Mouse (Mus musculus): ENCODE data around the gene Add3. TPM values are rescaled to one million over a fixed set of nuclear protein-coding genes. Genes with fewer than 3 reads are reported as not detected.

Add3 gene
- total and polyA plus RNA-seq, 2 experiments from 2014 or later: 52.3 to 52.6 TPM

- DNase-seq: no peak
- no peak overlapping the region for H3K4me2 ChIP-seq (ENCODE audit: low read depth)
- TF ChIP-seq CTCF (IDR thresholded peaks at IDR 0.05; ENCODE audit: low read depth): no peak
- H3K9me3 ChIP-seq (ENCODE audit: low read length): no peaks in the 10 kb centered on the region
- no peak overlapping the region for H3K27ac ChIP-seq (ENCODE audit: low read depth, low read length)
- no peaks in the 10 kb centered on the region for H3K36me3 ChIP-seq (ENCODE audit: insufficient read depth)
- no peak overlapping the region for H3K4me3 ChIP-seq (ENCODE audit: low read depth, low read length)
- WGBS: 88% methylated on average over 1 of the region's 1 CpGs
- H3K9ac ChIP-seq: no peak overlapping the region
- H3K4me1 ChIP-seq (ENCODE audit: insufficient read depth): no peaks in the 10 kb centered on the region
- no peak for ATAC-seq
- no peaks in the 10 kb centered on the region for H3K27me3 ChIP-seq (ENCODE audit: insufficient read depth, low read length)
Observed at GRCm38 (mm10) chr19:53202116-53202515, 61.9 kb downstream of the Add3 start.

- no peaks in the 10 kb centered on the region for H3K9me3 ChIP-seq (ENCODE audit: low read length)
- TF ChIP-seq CTCF (IDR thresholded peaks at IDR 0.05; ENCODE audit: low read depth): no peak
- no peaks in the 10 kb centered on the region for H3K36me3 ChIP-seq (ENCODE audit: insufficient read depth)
- DNase-seq: no peak
- no peaks in the 10 kb centered on the region for H3K4me1 ChIP-seq (ENCODE audit: insufficient read depth)
- no peak overlapping the region for H3K4me2 ChIP-seq (ENCODE audit: low read depth)
- no peaks in the 10 kb centered on the region for H3K27me3 ChIP-seq (ENCODE audit: insufficient read depth, low read length)
- no peak overlapping the region for H3K9ac ChIP-seq
- H3K27ac ChIP-seq (ENCODE audit: low read depth, low read length): no peak overlapping the region
- no peak overlapping the region for H3K4me3 ChIP-seq (ENCODE audit: low read depth, low read length)
- ATAC-seq: no peak
- WGBS: 95% methylated on average over 2 of the region's 2 CpGs
Observed at GRCm38 (mm10) chr19:53206986-53207385, 66.7 kb downstream of the Add3 start.

GRCm38 (mm10) chr19:53208830-53209229, 68.6 kb downstream of the Add3 start:
- 86% methylated on average over 7 of the region's 7 CpGs for WGBS
- DNase-seq (no peak), ATAC-seq (no peak)
- Histone ChIP-seq H3K4me1 (ENCODE audit: insufficient read depth) (no peaks in the 10 kb centered on the region), H3K9ac (no peak overlapping the region), H3K36me3 (ENCODE audit: insufficient read depth) (no peaks in the 10 kb centered on the region), H3K4me2 (ENCODE audit: low read depth) (no peak overlapping the region), H3K9me3 (ENCODE audit: low read length) (no peaks in the 10 kb centered on the region), H3K27me3 (ENCODE audit: insufficient read depth, low read length) (no peaks in the 10 kb centered on the region), H3K4me3 (ENCODE audit: low read depth, low read length) (no peak overlapping the region), H3K27ac (ENCODE audit: low read depth, low read length) (no peak overlapping the region)
- no peak for TF ChIP-seq CTCF (IDR thresholded peaks at IDR 0.05; ENCODE audit: low read depth)

GRCm38 (mm10) chr19:53210251-53210650, 70.0 kb downstream of the Add3 start:
- Histone ChIP-seq H3K4me3 (ENCODE audit: low read depth, low read length) (no peak overlapping the region), H3K36me3 (ENCODE audit: insufficient read depth) (no peaks in the 10 kb centered on the region), H3K4me2 (ENCODE audit: low read depth) (no peak overlapping the region), H3K9ac (no peak overlapping the region), H3K27ac (ENCODE audit: low read depth, low read length) (no peak overlapping the region), H3K9me3 (ENCODE audit: low read length) (no peaks in the 10 kb centered on the region), H3K4me1 (ENCODE audit: insufficient read depth) (no peaks in the 10 kb centered on the region), H3K27me3 (ENCODE audit: insufficient read depth, low read length) (no peaks in the 10 kb centered on the region)
- WGBS: 77% methylated on average over 2 of the region's 2 CpGs
- no peak for TF ChIP-seq CTCF (IDR thresholded peaks at IDR 0.05; ENCODE audit: low read depth)
- no peak for ATAC-seq
- no peak for DNase-seq

- H3K4me2 ChIP-seq (ENCODE audit: low read depth): no peak overlapping the region
- WGBS: 90% methylated on average over 2 of the region's 2 CpGs
- H3K9me3 ChIP-seq (ENCODE audit: low read length): no peaks in the 10 kb centered on the region
- no peak overlapping the region for H3K27ac ChIP-seq (ENCODE audit: low read depth, low read length)
- no peaks in the 10 kb centered on the region for H3K27me3 ChIP-seq (ENCODE audit: insufficient read depth, low read length)
- no peaks in the 10 kb centered on the region for H3K4me1 ChIP-seq (ENCODE audit: insufficient read depth)
- DNase-seq (no peak), ATAC-seq (no peak)
- no peaks in the 10 kb centered on the region for H3K36me3 ChIP-seq (ENCODE audit: insufficient read depth)
- TF ChIP-seq CTCF (IDR thresholded peaks at IDR 0.05; ENCODE audit: low read depth): no peak
- H3K9ac ChIP-seq: no peak overlapping the region
- H3K4me3 ChIP-seq (ENCODE audit: low read depth, low read length): no peak overlapping the region
Observed at GRCm38 (mm10) chr19:53215352-53215751, 75.1 kb downstream of the Add3 start.

GRCm38 (mm10) chr19:53216761-53217538, 76.7 kb downstream of the Add3 start:
- H3K4me2 ChIP-seq (ENCODE audit: low read depth): no peak overlapping the region
- H3K9ac ChIP-seq: no peak overlapping the region
- WGBS: 90% methylated on average over 18 of the region's 18 CpGs
- H3K4me1 ChIP-seq (ENCODE audit: insufficient read depth): no peaks in the 10 kb centered on the region
- H3K27me3 ChIP-seq (ENCODE audit: insufficient read depth, low read length): no peaks in the 10 kb centered on the region
- DNase-seq (no peak), ATAC-seq (no peak)
- H3K9me3 ChIP-seq (ENCODE audit: low read length): no peaks in the 10 kb centered on the region
- H3K4me3 ChIP-seq (ENCODE audit: low read depth, low read length): no peak overlapping the region
- H3K36me3 ChIP-seq (ENCODE audit: insufficient read depth): no peaks in the 10 kb centered on the region
- H3K27ac ChIP-seq (ENCODE audit: low read depth, low read length): no peak overlapping the region
- TF ChIP-seq CTCF (IDR thresholded peaks at IDR 0.05; ENCODE audit: low read depth): no peak

- no peaks in the 10 kb centered on the region for H3K27me3 ChIP-seq (ENCODE audit: insufficient read depth, low read length)
- H3K9me3 ChIP-seq (ENCODE audit: low read length): no peaks in the 10 kb centered on the region
- WGBS: 67% methylated on average over 8 of the region's 8 CpGs
- no peaks in the 10 kb centered on the region for H3K4me1 ChIP-seq (ENCODE audit: insufficient read depth)
- H3K36me3 ChIP-seq (ENCODE audit: insufficient read depth): no peaks in the 10 kb centered on the region
- H3K9ac ChIP-seq: no peak overlapping the region
- ATAC-seq (no peak), DNase-seq (no peak)
- no peak for TF ChIP-seq CTCF (IDR thresholded peaks at IDR 0.05; ENCODE audit: low read depth)
- no peak overlapping the region for H3K27ac ChIP-seq (ENCODE audit: low read depth, low read length)
- no peak overlapping the region for H3K4me3 ChIP-seq (ENCODE audit: low read depth, low read length)
- H3K4me2 ChIP-seq (ENCODE audit: low read depth): no peak overlapping the region
Observed at GRCm38 (mm10) chr19:53217837-53218236, 77.6 kb downstream of the Add3 start.
